Mouse (Mus musculus) cortical plate, adult 2 months (tissue): ENCODE data around the gene 4930432M17Rik. TPM values are rescaled to one million over a fixed set of nuclear protein-coding genes. Genes with fewer than 3 reads are reported as not detected.

Experiments
- H3K27ac ChIP-seq: fragments of 200-500 bp; 2 replicates; pipeline ENCODE4 v1.5.1; 2012; ENCODE audit warnings: low read length, control low read depth, inconsistent platforms; ENCODE audit not compliant: insufficient read depth
- H3K4me1 ChIP-seq: fragments of 200-500 bp; 2 replicates; pipeline ENCODE4 v1.6.1; 2011; ENCODE audit warnings: low read length; ENCODE audit not compliant: control insufficient read depth, insufficient read depth
- H3K4me3 ChIP-seq: fragments of 200-500 bp; 2 replicates; pipeline ENCODE4 v1.5.1; 2011; ENCODE audit warnings: mild to moderate bottlenecking, low read length, control low read depth; ENCODE audit not compliant: insufficient read depth
- CTCF ChIP-seq: fragments of 200-500 bp; IDR thresholded peaks from 2 replicates; pipeline ENCODE4 v1.5.1; 2011; ENCODE audit warnings: mild to moderate bottlenecking, control low read depth, low read length; ENCODE audit not compliant: insufficient read depth; ENCODE audit errors: extremely low read depth
- POLR2A ChIP-seq: fragments of 200-500 bp; IDR thresholded peaks from 2 replicates; pipeline ENCODE4 v1.6.1; 2011; ENCODE audit warnings: mild to moderate bottlenecking, low read length, control low read depth; ENCODE audit not compliant: insufficient read depth; ENCODE audit errors: extremely low read depth
- polyA plus RNA-seq: library from polyadenylated mRNA; depleted of rRNA; stranded (reverse); fragments of >200 nt; gene quantifications from 2 replicates; pipeline ENCODE4 v1.2.3, GENCODE M21; 2012; rRNA removed

Gene 4930432M17Rik
- not detected in 2 replicates for polyA plus RNA-seq

DNA sequence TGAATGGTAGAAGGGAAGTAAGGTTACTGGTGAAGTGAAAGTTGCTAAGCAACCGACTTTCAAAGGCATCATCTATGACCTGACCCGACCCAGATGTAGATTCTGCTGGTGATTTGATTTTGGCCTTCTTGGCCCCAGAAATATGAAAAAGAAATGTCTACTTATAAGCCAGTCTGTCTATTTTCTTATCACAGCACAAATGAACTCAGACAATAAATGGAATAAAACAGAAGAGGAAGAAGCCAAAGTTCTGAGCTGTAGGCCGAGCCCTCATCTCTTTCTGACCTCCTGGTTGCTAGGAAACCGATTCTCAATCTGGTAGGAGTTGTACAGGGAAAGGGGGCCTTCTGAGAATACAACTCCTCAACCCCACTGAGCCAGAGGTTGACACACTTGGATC lies at the start of gene 4930432M17Rik:
4930432M17Rik (plus strand) TSS at position 301 of the 400 bp plus-strand sequence.
- Histone ChIP-seq H3K4me3 (no peak within 1 kb of the TSS), H3K27ac (no peak within 1 kb of the TSS), H3K4me1 (no peaks in the 10 kb centered on the region)
- no peak for TF ChIP-seq POLR2A
- TF ChIP-seq CTCF = no peak

DNA sequence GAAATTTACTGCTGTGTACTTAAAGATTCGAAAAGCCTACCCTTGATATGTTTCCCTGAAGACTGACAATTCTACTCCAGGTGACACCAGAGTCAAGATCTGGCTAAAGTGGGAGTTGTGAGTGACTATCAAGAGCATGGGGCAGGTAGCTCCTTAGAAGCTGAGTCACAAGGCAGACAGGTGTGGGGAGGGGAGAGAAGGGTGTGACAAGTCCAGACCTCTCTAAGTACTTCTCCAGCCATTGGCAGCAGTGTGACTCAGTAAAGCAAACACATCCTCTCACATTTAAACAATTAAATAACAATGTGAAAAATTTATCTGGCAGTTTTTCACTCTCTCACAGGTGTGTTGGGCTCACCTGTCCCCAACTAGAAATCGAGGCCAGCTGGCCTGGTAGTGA lies 44.9 kb upstream of the 4930432M17Rik start:
- no peaks in the 10 kb centered on the region for H3K4me1 ChIP-seq
- H3K4me3 ChIP-seq = no peak overlapping the region
- no peak overlapping the region for H3K27ac ChIP-seq
- no peak for TF ChIP-seq POLR2A
- TF ChIP-seq CTCF = no peak

DNA sequence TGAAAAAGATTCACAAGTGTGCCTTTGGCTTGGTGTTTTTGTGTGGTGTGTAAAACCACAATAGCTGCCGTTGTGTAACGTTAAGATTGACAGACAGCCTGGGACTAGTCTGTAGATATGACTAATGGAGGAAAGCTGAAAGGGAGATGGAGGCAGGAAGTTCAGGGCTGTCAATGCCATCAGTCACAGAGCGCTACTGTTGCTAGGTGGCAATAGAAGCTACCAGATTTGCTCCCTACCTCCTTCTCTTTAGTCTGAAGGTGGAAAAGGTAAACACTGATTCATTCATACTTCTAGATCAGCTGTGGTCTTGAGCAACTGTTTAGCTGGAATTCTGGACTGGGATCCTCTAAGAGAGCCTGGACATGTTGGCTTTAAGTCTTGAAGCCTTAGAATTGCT lies 44.3 kb upstream of the 4930432M17Rik start:
- Histone ChIP-seq H3K4me1 (no peaks in the 10 kb centered on the region), H3K4me3 (no peak overlapping the region), H3K27ac (no peak overlapping the region)
- TF ChIP-seq CTCF (no peak), POLR2A (no peak)

DNA sequence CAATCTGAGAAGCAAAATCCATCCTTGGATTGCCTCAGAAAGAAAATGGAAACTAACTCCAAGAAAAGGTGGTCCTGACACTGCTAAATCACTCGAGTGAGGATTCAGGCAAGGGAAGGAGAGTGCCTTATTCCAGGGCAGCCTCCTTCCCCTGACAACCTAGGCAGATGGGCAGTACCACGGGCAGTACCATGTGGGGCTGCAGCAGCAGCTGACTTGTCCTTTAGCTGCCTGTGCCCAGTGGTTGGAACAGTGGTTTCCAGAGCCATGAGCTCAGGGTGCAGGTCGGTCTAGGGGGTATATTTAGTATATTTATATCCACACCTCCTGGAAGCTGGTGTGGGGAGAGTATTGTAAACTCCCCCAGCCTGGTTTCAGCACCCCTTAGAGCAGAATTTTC lies 42.3 kb upstream of the 4930432M17Rik start:
- no peak overlapping the region for H3K27ac ChIP-seq
- TF ChIP-seq CTCF (no peak), POLR2A (no peak)
- H3K4me3 ChIP-seq = no peak overlapping the region
- no peaks in the 10 kb centered on the region for H3K4me1 ChIP-seq

DNA sequence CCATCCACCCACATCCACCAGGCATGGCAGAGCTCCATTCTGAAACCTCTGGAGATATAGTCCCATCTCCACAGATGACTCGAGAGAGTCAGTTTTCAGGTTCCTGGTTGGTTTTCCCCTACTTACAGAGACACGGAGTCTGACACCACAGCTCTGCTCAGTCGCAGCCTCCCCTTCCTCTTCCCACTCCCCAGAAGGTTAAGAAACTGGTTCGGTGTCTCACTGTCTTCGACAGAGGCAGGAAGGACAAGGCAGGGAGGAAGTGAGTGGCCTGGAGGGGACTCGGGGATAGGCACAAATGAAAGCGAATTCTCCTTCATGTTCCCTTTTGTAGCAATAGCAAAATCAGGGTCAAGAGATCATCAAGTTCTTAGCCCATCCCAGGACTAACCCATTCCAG lies 39.9 kb upstream of the 4930432M17Rik start:
- TF ChIP-seq POLR2A = no peak
- TF ChIP-seq CTCF = no peak
- H3K4me3 ChIP-seq = no peak overlapping the region
- no peak overlapping the region for H3K27ac ChIP-seq
- no peaks in the 10 kb centered on the region for H3K4me1 ChIP-seq

DNA sequence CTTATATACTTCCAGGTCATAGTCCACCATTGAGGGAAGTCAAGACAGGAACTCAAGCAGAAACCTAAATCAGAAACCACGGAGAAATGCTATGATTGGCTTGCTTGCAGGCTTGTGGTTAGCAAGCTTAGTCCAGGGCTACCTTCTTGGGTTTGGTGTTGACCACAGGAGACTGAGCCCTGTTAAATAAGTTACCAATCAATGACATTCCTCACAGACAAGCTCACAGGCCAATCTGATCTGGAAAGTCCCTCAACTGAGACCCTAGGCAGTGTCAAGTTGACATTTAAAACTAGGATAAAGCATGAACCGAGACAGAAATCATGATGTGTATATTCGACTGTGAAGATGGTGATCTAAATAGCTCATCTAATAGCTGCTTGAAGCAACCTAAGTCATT lies 35.6 kb upstream of the 4930432M17Rik start:
- Histone ChIP-seq H3K27ac (no peak overlapping the region), H3K4me3 (no peak overlapping the region), H3K4me1 (no peaks in the 10 kb centered on the region)
- TF ChIP-seq POLR2A (no peak), CTCF (no peak)

DNA sequence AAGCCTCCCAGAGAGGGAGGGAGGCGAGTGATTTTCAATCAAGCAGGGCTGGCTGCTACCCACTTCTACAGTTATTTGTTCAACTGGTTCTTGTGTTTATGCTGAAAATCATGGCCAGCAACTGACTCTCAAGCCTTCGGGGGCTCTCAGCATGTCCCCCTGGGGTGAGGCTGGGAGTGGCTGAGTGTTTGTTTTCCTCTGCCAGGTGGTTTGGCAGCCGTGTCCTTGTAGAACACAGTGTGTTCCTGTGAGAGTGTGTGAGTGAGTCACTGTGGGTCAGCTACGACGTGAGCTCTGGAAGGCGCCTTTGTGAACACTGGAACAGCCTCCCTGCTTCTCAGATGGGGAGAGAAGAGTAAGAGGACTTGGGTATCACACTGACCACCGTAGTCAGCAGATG lies 35.1 kb upstream of the 4930432M17Rik start:
- no peaks in the 10 kb centered on the region for H3K4me1 ChIP-seq
- TF ChIP-seq POLR2A (no peak), CTCF (no peak)
- H3K27ac ChIP-seq = no peak overlapping the region
- no peak overlapping the region for H3K4me3 ChIP-seq

DNA sequence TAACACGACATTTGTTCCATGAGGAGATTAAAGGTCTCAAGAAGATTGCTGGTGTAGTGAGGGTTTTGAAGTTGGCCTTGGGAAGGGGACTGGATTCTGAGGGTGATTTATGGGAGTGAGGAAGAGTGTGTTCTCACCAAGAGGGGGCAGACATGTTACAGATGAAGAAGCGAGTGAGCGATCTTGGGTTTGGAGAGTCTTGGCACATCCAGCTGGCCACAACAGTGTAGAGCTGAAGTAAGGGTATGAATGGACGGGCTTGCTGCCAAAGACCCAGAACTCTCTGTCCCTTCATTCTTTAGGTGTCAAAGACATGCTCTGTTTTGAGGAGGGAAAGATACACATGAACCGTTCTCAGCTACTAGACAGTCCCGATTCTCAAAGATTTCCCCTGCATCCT lies 34.2 kb upstream of the 4930432M17Rik start:
- Histone ChIP-seq H3K4me3 (no peak overlapping the region), H3K27ac (no peak overlapping the region), H3K4me1 (no peaks in the 10 kb centered on the region)
- peak; percentile 64 for TF ChIP-seq CTCF
- no peak for TF ChIP-seq POLR2A

DNA sequence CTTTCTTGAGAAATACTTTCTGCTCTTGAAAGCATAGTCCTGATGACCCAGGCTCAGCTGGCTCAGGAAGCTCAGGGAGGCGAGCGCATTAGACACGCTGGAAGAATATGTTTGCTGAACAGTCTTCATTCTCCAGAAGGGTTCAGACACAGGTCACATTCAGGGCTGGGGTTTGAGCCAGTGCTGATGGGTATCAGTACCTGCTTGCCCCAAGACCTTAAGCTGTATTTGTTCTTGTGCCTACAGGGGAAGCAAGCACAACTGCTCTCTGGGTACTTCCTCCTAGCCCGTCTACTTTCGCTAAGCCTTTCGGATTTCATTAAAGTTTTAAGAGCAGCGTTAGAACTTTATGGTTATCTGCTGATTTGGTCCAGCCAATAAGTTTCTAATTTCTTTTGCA lies 33.8 kb upstream of the 4930432M17Rik start:
- Histone ChIP-seq H3K4me3 (no peak overlapping the region), H3K4me1 (no peaks in the 10 kb centered on the region), H3K27ac (peak overlapping the region; percentile 41; the same call in 1 of the 2 replicates)
- TF ChIP-seq POLR2A = no peak
- no peak for TF ChIP-seq CTCF

DNA sequence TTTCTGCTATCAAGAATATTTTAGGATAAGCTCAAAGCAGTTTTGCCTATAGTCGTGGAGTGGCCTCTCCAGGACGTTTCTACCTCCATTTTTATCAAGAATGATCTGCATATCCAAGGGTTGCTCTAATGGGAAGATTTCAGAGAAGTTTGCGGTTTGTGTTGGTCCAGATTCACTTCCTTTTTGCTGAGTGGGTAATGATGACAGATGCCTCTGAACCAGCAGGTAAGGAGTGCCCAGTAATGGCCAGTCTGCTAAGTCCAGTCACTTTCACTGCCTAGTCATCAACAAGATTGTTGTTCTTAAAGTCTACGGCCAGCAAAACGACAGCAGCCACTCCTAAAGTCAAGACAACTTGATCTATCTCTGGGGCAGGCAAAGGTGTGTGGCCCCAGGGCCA lies 32.8 kb upstream of the 4930432M17Rik start:
- Histone ChIP-seq H3K4me3 (no peak overlapping the region), H3K27ac (no peak overlapping the region), H3K4me1 (no peaks in the 10 kb centered on the region)
- TF ChIP-seq CTCF (no peak), POLR2A (no peak)
